Mouse (Mus musculus): Measurements from ENCODE around the gene Cog4.
A peak's percentile ranks its signal among the peaks of the same experiment; 100 is the strongest.
"Not testable (repeated sequence)": the region's sequence is repeated elsewhere in the genome, so short reads cannot be mapped to it uniquely, and the experiment has no call there.

Gene Cog4

DNA sequence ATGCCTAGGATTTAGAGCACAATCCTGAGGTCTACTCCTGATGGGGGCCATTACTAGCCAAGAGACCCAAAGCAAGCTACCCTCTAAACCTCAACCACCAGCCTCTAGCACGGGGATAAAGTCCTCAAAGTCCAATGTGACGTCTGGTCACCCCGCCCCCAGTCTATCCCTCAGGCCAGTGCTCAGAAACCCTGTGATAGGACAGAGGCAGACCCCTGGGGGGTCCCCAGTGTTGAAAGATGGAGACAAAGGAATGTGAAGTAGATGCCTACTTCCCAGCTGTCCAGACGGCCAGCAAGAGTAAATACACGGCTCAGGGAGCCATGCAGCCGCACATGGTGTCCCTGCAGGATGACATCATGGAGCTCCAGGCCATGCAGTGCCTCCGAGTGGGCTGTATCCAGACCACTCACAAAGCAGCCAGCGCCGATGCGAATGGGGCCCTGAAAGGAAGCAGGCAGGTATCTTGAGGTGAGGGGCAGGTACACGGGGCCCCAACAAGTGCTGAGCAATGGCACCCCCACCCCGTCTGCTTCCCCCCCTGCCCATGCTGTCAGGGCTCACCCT, 43.6 kb downstream of the Cog4 start:
- DNase-seq (ENCODE audit: low read depth, low spot score), result no peak

DNA sequence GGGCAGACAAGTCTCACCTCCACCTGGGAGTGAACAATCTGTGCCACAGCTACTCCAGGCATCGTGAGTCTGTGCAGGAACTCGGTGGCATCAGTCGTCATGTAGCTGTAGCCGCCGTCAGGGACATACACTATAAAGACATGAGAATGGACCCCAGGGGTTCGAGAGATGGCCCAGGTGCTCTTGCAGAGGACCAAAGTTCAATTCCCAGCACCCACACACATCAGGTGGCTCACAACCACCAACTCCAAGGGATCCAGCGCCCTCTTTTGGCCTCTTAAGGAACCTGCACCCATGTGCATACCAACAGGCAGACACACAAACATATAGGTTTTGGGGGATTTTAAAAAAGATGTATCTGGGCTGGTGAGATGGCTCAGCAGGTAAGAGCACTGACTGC, 45.6 kb downstream of the Cog4 start:
- DNase-seq (ENCODE audit: low read depth, low spot score), result peak; percentile 58

DNA sequence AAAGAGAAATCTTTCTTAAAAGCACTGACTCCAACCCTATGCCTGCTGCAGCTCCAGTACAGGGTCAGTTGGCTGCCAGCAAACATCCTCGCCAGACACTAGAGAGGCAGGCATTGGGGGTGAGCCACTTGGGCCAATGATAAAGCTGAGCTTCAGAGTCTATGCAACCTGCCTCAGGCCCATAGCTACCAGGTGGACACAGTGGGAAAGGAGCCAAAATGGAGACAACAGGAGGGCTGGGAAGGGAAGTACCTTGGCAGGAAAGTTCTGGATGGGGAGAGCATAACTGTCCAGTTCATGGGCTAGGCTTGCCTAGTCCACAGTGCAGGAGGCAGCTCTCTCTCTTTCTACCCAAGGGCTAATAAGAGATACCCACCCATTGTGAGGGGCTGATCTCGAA, 46.5 kb downstream of the Cog4 start:
- DNase-seq (ENCODE audit: low read depth, low spot score), result no peak

DNA sequence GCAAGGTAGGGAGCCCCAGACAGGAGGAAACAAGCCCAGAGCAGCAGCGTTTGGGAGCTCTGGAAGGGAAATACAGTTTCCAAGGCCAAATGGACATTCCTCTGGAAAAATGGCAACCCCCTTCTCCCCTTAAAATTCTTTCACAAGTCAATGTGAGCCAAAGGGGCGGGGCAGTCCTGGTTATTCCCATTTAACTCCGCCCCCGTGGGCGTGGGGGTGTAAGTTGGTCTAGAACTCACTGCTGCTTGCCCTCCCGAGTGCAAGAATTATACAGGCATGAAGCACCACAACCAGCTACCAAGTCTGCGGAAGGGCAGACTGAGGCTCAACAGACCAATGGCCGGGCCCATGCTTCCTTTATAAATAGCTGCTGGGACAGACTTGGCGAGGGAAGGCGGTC, 48.5 kb downstream of the Cog4 start:
- DNase-seq (ENCODE audit: low read depth, low spot score), result peak; percentile 79

DNA sequence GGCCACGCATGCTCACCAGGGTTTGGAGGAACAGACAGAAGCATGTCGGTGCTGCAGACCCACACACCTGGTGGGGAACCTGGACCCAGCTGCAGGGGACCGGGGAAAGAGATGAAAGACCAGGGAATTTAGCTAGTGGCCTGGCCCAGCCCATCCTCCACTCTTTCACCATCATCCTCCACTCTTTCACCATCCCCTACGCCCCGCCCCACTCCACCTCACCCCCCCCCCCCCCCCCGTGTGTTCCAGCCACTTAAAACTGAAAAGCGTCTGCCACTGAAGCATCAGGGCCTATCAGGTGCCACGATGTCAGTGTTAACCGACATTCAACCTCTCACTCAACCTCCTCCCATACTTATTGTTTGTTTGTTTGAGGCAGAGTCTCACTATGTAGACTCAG, 48.9 kb downstream of the Cog4 start:
- DNase-seq (ENCODE audit: low read depth, low spot score), result peak; percentile 32

DNA sequence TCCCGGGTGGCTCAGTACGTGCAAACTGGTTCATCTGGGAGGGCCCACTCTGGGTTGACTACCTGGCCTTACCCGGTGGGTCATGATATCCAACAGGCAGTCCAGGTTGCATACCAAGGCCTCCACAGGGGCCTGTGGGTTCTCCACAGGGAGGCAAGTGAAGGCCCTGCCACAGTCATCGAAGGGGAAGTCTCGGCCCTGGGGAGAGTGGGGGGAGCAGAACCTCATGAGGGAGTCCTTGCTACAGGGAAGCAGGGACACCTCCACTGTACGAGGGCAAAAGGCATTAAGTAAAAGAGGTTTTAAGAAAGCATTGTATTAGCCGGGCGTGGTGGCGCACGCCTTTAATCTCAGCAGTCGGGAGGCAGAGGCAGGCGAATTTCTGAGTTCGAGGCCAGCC, 49.4 kb downstream of the Cog4 start:
- no peak for DNase-seq (ENCODE audit: low read depth, low spot score)

DNA sequence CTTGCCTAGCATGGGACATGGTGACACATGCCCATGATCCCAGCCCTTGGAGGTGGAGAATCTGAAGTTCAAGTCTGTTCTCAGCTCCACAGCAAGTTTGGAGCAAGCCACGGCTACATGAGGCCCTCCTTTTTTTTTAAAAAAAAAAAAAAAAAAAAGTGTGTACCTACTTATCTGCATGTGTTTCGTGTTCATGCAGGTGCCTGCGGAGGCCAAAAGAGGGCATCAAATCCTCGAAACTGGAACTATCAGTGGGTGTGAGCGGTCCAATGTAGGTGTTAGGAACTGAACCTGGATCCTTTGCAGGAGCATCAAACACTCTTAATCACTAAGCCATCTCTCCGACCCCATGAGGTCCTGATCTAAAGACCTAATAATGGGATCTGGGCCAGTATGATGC, 51.1 kb downstream of the Cog4 start:
- DNase-seq (ENCODE audit: low read depth, low spot score), result no peak

DNA sequence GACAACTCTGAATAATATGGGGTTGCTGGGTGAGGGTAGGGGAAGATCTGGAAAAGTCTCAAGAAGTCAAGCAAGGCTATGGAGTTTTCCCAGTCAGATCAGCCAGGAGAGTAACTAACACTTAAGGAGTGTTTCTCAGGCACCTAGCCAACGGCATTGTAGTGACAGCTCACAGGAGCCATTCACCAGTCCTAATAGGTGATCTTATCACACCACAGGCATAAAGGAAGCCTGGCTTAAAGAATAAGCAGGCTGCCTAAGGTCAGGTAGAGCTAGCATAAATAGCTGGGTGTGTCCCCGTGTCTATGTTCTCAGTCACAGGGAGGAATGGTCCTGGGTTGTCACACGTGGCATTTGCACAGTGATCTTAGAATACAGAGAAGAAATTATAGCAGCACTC, 54.7 kb downstream of the Cog4 start:
- DNase-seq (ENCODE audit: low read depth, low spot score), result no peak

DNA sequence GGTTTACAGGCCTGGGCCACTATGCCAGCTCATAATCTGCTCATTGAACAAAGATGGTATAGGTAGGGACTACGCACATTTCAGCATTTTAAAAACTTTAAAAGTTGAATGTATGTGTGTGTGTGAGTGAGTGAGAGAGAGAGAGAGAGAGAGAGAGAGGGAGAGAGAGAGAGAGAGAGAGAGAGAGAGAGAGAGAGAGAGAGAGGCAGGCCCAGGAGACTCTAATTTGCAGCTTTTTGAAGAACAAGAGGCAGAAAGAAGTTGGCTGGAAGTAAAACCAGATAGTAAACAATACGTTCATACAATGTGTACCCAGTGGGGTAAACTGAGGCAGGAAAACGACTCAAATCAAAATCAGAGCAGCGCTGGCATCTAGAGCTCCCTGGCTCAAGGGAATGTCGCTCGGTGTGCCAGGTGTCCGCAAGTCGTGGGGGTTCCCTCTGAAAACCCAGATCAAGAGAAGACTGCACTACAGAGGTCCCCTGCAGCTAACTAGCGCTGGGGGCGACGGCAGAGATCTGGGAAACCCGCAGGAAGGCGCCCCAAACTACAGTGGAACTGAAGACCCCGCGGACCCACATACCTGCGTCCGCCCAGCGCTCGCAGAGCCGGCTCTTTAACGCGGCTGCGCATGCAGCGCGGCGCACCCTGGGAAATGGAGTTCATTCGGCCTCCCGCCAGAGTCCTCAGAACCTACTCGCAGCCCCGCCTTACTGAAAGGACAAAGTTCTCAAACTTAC, 55.6 kb downstream of the Cog4 start, which contains the start of gene Fuk:
Gene Fuk (minus strand): TSS at position 650 of the 740 bp plus-strand sequence.
- peak; percentile 80 for DNase-seq (ENCODE audit: low read depth, low spot score)

DNA sequence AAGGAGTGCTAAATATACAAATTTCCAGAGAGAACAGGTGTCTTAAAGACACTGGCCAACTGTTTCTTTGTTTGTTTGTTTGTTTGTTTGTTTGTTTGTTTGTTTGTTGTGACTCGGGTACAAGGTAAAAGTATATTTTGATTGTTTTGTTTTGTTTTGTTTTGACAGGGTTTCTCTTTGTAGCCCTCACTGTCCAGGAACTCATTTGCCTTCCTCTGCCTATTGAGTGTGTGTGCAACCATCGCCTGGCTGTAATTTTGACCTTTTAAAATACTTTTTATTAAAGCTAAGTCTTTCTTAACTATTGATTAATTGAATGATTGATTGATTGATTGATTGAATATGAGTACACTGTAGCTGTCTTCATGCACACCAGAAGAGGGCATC, 56.2 kb downstream of the Cog4 start:
- no peak for DNase-seq (ENCODE audit: low read depth, low spot score)

DNA sequence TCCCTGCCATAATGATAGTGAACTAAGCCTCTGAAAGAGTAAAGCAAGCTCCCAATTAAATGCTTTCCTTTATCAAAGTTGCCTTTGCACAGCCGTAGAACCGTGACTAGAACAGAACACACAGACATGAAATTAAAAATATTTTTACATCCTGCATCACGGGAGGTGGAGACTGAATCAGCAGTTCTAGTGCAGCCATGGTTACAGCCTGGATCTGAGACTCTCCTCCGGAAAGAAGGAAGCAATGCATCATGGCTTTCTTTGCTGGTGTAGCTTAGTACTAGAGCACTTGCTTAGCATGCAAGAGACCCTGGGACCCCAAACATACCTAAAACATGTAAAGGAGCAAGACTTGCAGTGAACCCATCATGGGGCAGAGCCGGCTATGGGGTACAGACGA, 59.0 kb downstream of the Cog4 start:
- no peak for DNase-seq (ENCODE audit: low read depth, low spot score)

DNA sequence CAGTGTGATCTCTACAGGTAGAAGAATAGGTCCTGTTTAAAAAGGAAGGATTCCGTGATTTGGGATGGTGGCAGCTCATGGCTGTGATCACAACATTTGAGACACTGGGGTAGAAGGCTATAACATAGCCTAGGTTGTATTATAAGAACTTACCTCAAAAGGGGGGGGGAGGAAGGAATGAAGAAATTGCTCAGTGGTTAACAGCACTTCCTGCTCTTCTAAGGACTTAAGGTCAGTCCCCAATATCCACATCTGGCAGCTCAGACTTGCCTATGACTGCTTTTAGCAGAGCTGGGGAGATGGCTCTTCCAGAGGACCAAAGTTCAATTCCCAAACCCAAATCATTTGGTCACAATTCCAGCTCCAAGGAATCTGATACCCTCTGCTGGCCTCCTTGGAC, 60.3 kb downstream of the Cog4 start:
- DNase-seq (ENCODE audit: low read depth, low spot score), result no peak

DNA sequence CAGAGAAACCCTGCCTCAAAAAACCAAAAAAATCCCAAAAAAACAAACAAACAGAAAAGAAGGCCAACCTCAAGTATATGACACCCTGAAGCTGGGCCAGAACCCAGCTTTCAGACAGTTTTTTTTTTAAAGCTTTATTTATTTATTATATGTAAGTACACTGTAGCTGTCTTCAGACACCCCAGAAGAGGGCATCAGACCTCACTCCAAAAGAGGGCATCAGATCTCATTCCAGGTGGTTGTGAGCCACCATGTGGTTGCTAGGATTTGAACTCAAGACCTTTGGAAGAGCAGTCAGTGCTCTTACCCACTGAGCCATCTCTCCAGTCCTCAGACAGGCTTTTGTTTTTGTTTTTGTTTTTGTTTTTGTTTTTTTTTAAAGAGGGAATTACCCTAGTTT, 63.5 kb downstream of the Cog4 start:
- DNase-seq (ENCODE audit: low read depth, low spot score), result not testable (repeated sequence)

DNA sequence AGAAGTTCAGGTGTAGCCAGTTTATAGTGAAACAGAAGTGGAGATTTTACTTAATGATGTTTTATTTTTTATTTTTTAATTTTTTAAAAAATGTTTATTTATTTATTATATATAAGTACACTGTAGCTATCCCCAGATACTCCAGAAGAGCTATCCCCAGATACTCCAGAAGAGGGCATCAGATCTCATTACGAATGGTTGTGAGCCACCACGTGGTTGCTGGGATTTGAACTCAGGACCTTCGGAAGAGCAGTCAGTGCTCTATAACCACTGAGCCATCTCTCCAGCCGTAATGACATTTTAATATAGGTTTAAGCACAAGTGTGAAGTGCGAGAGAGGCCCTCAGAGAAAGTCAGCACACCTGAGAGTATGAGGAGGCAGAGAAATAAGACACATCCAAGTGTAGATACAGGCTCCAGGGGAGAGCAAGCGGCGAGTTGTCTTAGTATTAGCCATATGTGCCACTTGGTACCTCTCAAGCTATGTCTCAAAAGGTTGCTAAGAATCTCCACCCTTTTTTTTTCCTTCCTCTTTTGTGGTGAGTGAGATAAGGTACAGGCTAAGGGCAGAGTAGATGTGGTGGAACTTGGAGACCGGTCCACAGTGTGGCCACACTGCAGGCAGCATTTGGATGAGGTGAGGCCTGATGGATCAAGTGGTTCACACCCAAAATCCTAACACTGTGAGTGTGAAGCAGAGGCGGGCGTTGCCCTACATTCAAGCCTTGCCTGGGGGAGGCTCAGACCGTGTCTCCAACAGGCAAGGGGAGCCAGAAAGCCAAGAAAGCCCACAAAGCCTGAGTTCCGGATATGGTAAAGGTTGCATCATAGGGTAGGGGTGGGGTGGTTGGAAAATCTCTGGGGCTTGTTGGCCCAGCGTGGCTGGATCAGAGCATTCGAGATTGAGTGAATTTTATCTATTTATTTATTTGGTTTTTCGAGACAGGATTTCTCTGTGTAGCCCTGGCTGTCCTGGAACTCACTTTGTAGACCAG, 65.5 kb downstream of the Cog4 start:
- no peak for DNase-seq (ENCODE audit: low read depth, low spot score)

DNA sequence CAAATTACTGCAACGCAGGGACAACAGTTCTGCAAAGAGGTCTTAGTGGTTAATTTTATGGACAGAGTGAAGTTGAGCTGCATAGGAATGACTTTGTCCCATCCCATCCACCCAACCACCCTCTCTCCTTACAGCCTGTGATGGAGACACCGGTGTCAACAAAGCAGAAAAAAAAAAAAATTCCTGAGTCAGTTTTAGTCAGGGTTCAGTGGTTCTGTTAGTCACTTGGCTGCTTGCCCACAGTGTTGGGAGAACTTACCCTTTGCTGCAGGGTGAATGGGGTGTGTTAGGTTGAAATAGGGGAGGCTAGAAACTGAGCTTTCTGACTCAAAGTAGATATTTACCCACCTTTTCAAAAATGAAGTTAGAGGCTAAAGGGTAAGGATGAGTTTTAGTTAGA, 71.0 kb downstream of the Cog4 start:
- DNase-seq (ENCODE audit: low read depth, low spot score), result no peak

DNA sequence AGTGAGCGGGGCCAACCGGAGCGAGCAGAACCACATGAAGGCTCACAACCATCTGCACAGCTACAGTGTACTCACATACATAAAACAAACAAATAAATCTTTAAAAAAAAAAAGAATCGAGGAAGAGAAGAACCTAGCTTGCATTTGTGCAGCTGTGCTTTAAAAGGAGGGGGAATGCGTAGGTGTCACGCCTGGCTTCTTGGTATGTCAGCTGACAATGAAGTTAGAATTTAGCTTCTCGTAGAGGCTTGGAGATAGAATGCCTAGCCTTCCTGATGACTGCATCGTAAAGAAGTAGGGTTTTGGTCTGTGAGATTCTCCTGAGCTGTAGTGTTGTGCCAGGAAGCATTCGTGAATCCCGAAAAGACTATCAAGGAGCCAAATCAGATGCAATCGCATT, 71.6 kb downstream of the Cog4 start:
- no peak for DNase-seq (ENCODE audit: low read depth, low spot score)

DNA sequence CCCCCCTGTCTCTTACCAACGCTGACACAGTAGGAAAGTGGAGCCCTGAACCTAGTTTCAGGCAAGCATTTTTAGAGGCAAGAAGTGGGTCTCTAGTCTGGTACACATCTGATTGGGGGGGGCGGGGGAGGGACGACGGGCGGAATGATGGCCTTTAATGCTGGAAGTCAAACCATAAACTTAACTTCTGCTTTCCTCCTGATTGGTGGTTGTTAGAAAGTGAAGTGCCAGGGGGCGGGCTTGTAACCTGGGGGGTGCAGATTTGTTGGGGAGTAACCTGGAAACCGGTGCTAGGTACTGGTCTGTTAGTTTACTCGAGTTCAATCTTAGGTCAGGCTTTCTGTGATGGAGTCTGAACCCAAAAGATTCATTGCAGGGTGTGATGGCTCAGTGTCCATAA, 72.1 kb downstream of the Cog4 start:
- DNase-seq (ENCODE audit: low read depth, low spot score), result no peak

DNA sequence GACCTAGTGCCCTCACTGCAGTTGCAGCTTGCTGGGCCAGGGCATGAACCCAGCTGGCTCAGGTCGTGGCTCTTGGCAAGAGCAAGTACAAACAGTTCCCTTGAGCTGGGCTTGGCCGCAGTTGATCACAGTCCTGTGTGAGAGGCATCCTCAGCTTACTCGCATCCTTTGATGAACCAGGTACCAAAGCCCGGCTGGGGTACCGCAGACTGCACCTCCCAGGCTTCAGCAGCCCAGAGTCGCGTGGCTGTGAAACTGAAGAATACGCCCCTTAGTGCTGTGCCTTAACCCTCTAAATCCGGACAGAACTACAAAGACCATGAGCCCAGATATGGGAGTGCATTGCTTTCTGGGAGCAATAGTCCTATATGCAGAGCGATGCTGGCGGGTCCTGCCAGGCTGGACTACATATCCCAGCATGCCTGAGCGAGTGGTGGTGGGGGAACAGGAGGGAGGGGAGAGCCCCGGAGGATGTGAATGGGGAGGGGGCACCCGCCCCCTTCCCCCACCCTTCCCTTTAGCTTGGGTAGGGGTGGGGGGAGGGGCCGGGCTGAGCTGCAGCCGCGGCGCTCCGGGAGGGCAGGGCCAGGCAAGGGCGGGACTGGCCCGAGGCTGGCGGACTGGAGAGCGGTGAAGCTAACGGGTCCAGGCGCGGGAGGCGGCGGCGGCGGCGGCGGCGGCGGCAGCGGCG, 73.1 kb downstream of the Cog4 start, which contains the start of gene St3gal2:
Gene St3gal2 (plus strand): TSS at position 582 of the 691 bp plus-strand sequence.
- DNase-seq (ENCODE audit: low read depth, low spot score), result peak; percentile 98

DNA sequence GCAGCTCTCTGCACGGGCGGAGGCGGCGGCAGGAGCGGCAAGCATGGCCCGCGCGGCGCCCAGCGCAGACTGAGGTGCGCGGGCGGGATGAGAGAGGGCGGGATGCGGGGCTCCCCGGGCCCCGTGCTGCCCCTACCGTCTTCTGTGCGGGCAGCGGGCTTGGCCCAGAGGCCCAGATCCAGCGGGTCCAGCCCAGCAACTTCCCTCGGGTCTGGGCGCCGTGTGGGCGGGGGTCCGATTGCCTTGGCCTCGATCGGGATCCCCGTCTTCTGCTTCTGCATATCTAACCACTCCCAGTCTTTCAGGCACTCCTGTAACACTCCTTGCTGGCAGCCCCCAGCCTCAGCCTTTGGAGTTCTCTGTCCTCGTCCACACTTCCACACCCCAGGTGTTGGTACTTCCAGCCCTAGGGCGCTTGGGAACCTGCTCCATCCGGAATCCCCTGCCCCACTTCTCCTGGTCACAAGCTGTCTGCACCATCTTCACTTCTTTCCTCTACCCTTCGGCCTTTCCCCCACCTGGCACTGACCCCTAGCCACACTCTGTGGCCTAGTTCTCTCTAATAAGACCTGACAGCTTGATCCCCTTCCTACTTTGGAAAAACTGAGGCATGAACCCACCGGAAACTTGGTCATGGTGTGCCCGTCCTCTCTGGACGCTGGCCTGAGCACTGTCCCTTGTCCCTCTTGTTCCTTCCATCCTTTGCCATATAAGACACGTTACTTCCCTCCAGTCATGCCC, 73.8 kb downstream of the Cog4 start:
- peak; percentile 67 for DNase-seq (ENCODE audit: low read depth, low spot score)

DNA sequence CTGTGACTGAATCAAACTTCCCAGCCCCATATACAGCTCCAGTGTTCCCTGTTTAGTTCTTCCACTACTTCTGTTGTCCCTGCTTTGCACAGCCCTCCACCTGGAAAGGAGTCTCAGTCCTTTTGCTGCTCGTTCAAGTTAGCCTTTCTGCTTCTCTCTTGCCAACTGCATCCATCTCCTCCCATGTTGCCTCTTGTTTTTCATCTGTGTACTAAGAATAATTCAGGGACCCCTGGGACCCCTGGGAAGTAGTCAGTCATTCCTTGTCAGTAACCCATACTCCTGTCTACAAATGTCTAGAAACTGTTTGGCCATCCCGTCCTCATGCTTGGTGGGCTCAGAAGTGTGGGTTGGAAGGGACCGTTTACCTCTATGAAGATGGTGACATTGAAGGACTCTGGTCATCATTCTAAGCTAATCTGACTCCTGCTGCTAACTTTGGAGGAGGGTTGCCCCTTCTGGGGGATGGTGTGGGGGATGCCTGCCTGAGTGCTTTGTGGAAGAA, 74.4 kb downstream of the Cog4 start:
- no peak for DNase-seq (ENCODE audit: low read depth, low spot score)
